25 mouse cellular contexts compared by ENCODE assay signal in the genomic region with DNA sequence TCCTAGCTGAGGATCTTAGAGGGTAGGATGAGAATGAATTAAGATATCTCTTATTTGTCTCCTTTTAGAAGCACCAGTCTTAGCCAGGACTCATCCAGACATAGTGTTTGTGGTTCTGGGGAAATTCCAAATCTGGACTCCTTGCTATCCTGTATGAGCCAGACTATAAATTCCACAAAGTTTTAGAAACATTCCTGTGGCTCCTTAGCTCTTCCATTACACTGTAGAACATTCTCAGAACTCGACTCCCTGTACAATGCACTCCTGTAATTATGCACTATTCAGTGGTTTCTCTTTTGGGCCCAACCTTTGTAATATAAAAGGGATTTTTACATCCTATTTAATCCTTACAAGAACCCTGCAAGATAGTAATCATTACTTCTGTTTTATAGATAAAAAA.
DNase-seq lines count a peak whose midpoint lies in the region; ATAC-seq and TF ChIP-seq lines count a peak whose summit lies in the region.
"Had no signal": no experiment of that assay in that cellular context is flagged by ENCODE, and none has a peak within 500 bp of the region (broad histone marks: within the 10 kb centered on the region; RNA-seq: fewer than 3 reads in every experiment).

No protein-coding gene starts in this region.

- no peak overlapping the region for H3K9ac ChIP-seq in kidney, postnatal 0 days (ENCODE audit: low read depth, low read length)
- no peak overlapping the region for H3K9ac ChIP-seq in embryonic facial prominence, embryonic 14.5 days (ENCODE audit: low read depth, low read length)
- no peak overlapping the region for H3K9ac ChIP-seq in limb, embryonic 15.5 days
- H3K9ac ChIP-seq in liver, embryonic 11.5 days (ENCODE audit: low read depth, low read length): no peak overlapping the region
- H3K9ac ChIP-seq: forebrain, embryonic 13.5 days; hindbrain, embryonic 13.5 days; intestine, embryonic 15.5 days had no signal

- no peaks in the 10 kb centered on the region for H3K4me1 ChIP-seq in kidney, postnatal 0 days (replicated peaks; ENCODE audit: insufficient read depth, low read length)
- H3K4me1 ChIP-seq in embryonic facial prominence, embryonic 14.5 days (ENCODE audit: control insufficient read depth, insufficient read depth, low read length): no peaks in the 10 kb centered on the region
- no peaks in the 10 kb centered on the region for H3K4me1 ChIP-seq in limb, embryonic 15.5 days
- H3K4me1 ChIP-seq in liver, embryonic 11.5 days (replicated peaks; ENCODE audit: control insufficient read depth, insufficient read depth, low read length): no peaks in the 10 kb centered on the region
- H3K4me1 ChIP-seq: hindbrain, embryonic 10.5 days; hindbrain, embryonic 13.5 days; intestine, embryonic 15.5 days had no signal

- no peak overlapping the region for H3K27ac ChIP-seq in kidney, postnatal 0 days
- no peak overlapping the region for H3K27ac ChIP-seq in embryonic facial prominence, embryonic 14.5 days (replicated peaks; ENCODE audit: low read depth, low read length)
- no peak overlapping the region for H3K27ac ChIP-seq in limb, embryonic 15.5 days
- H3K27ac ChIP-seq in liver, embryonic 11.5 days (ENCODE audit: low read depth, low read length): no peak overlapping the region
- H3K27ac ChIP-seq: forebrain, embryonic 10.5 days; forebrain, embryonic 13.5 days; gastrocnemius, adult 2 months; hindbrain, embryonic 10.5 days; hindbrain, embryonic 13.5 days; intestine, embryonic 15.5 days had no signal

- H3K36me3 ChIP-seq in kidney, postnatal 0 days (ENCODE audit: insufficient read depth, low read length): no peaks in the 10 kb centered on the region
- no peaks in the 10 kb centered on the region for H3K36me3 ChIP-seq in embryonic facial prominence, embryonic 14.5 days (ENCODE audit: control insufficient read depth, insufficient read depth, low read length)
- H3K36me3 ChIP-seq in limb, embryonic 15.5 days: no peaks in the 10 kb centered on the region
- H3K36me3 ChIP-seq in liver, embryonic 11.5 days (ENCODE audit: control insufficient read depth, insufficient read depth, low read length): no peaks in the 10 kb centered on the region
- H3K36me3 ChIP-seq: forebrain, embryonic 10.5 days; hindbrain, embryonic 10.5 days; hindbrain, embryonic 13.5 days; intestine, embryonic 15.5 days had no signal

- no peak for TF ChIP-seq CTCF in kidney, postnatal 0 days (IDR thresholded peaks at IDR 0.05; ENCODE audit: low read depth)

- no peaks in the 10 kb centered on the region for H3K9me3 ChIP-seq in kidney, postnatal 0 days (replicated peaks; ENCODE audit: low read length)
- no peaks in the 10 kb centered on the region for H3K9me3 ChIP-seq in embryonic facial prominence, embryonic 14.5 days (ENCODE audit: control insufficient read depth, low read length)
- H3K9me3 ChIP-seq in limb, embryonic 15.5 days: no peaks in the 10 kb centered on the region
- H3K9me3 ChIP-seq in liver, embryonic 11.5 days (ENCODE audit: control insufficient read depth, low read length): no peaks in the 10 kb centered on the region
- H3K9me3 ChIP-seq: forebrain, embryonic 10.5 days; forebrain, embryonic 13.5 days; hindbrain, embryonic 10.5 days; hindbrain, embryonic 13.5 days; intestine, embryonic 15.5 days had no signal

- no peaks in the 10 kb centered on the region for H3K27me3 ChIP-seq in kidney, postnatal 0 days (ENCODE audit: insufficient read depth, low read length)
- H3K27me3 ChIP-seq in embryonic facial prominence, embryonic 14.5 days (replicated peaks; ENCODE audit: control insufficient read depth, insufficient read depth, low read length): no peaks in the 10 kb centered on the region
- H3K27me3 ChIP-seq in limb, embryonic 15.5 days: no peaks in the 10 kb centered on the region
- H3K27me3 ChIP-seq in liver, embryonic 11.5 days (replicated peaks; ENCODE audit: control insufficient read depth, insufficient read depth, low read length): no peaks in the 10 kb centered on the region
- H3K27me3 ChIP-seq: forebrain, embryonic 13.5 days; hindbrain, embryonic 13.5 days; intestine, embryonic 15.5 days had no signal

- WGBS in kidney, postnatal 0 days: 47% methylated on average over 1 of the region's 1 CpGs
- WGBS in embryonic facial prominence, embryonic 14.5 days: 40% methylated on average over 1 of the region's 1 CpGs
- 25% methylated on average over 1 of the region's 1 CpGs for WGBS in limb, embryonic 15.5 days
- WGBS in liver, embryonic 11.5 days: 71% methylated on average over 1 of the region's 1 CpGs

- DNase-seq in kidney, postnatal 0 days (ENCODE audit: low spot score): peak; percentile 27
- DNase-seq in kidney, postnatal 25 days: no peak
- DNase-seq in 3T3-L1 (ENCODE audit: low read depth, low spot score) (peak; percentile 16), adipocyte (ENCODE audit: low spot score) (no peak)
- DNase-seq in embryonic facial prominence, embryonic 14.5 days (ENCODE audit: low spot score): peak; percentile 54
- no peak for DNase-seq in liver, embryonic 11.5 days (ENCODE audit: low spot score)
- DNase-seq: adrenal gland, adult 8-10 months; adrenal gland, postnatal 25 days; cerebellum, adult 11-12 months; cerebellum, adult 8-10 months; cerebellum, postnatal 10 days; cerebellum, postnatal 36 days; embryo, embryonic 11 days; gastrocnemius, adult 2 months; gastrocnemius, postnatal 14 days; heart, postnatal 36 days had no signal

- ATAC-seq in kidney, postnatal 0 days (replicated peaks; ENCODE audit: low FRiP score, low read depth): no peak
- peak; percentile 77; the same call in 1 of the 2 replicates for ATAC-seq in embryonic facial prominence, embryonic 14.5 days (ENCODE audit: low read depth)
- peak; percentile 19; the same call in 1 of the 2 replicates for ATAC-seq in limb, embryonic 15.5 days (ENCODE audit: insufficient number of reproducible peaks, low FRiP score, low TSS enrichment, low read depth)
- no peak for ATAC-seq in liver, embryonic 11.5 days (replicated peaks; ENCODE audit: low FRiP score)
- ATAC-seq: forebrain, embryonic 13.5 days; forebrain, embryonic 16.5 days; hindbrain, embryonic 16.5 days; intestine, embryonic 15.5 days had no signal

- no peak overlapping the region for H3K4me3 ChIP-seq in kidney, postnatal 0 days (replicated peaks; ENCODE audit: low read depth, low read length)
- no peak overlapping the region for H3K4me3 ChIP-seq in embryonic facial prominence, embryonic 14.5 days (ENCODE audit: low read depth, low read length)
- H3K4me3 ChIP-seq in limb, embryonic 15.5 days: no peak overlapping the region
- no peak overlapping the region for H3K4me3 ChIP-seq in liver, embryonic 11.5 days (ENCODE audit: low read depth, low read length)
- H3K4me3 ChIP-seq: forebrain, embryonic 10.5 days; forebrain, embryonic 13.5 days; gastrocnemius, adult 2 months; hindbrain, embryonic 10.5 days; hindbrain, embryonic 13.5 days; intestine, embryonic 15.5 days had no signal

- no peak overlapping the region for H3K4me2 ChIP-seq in kidney, postnatal 0 days (ENCODE audit: low read length)
- no peak overlapping the region for H3K4me2 ChIP-seq in embryonic facial prominence, embryonic 14.5 days (ENCODE audit: low read depth, low read length)
- H3K4me2 ChIP-seq in limb, embryonic 15.5 days: no peak overlapping the region
- no peak overlapping the region for H3K4me2 ChIP-seq in liver, embryonic 11.5 days
- H3K4me2 ChIP-seq: forebrain, embryonic 13.5 days; heart, embryonic 11.5 days; hindbrain, embryonic 13.5 days; intestine, embryonic 15.5 days had no signal

Comparison
In these comparisons a context has a peak if more than half of its experiments do, and no peak if none do; other contexts are left out.
1. DNase-seq: peak in kidney, postnatal 0 days (single experiment), 3T3-L1 (single experiment) and embryonic facial prominence, embryonic 14.5 days (single experiment); none in kidney, postnatal 25 days (0 of 2), liver, embryonic 11.5 days (single experiment) and adipocyte (single experiment).
2. ATAC-seq: peak in embryonic facial prominence, embryonic 14.5 days (single experiment) and limb, embryonic 15.5 days (single experiment); none in kidney, postnatal 0 days (single experiment) and liver, embryonic 11.5 days (single experiment).